Mouse (Mus musculus) C2C12 (cell line): ENCODE results near the gene Klf16.

Source experiments
- CTCF ChIP-seq: IDR thresholded peaks from one replicate; pipeline ENCODE4 v1.5.1; 2011; ENCODE audit not compliant: control insufficient read depth, insufficient read depth, insufficient read length
- MYOG ChIP-seq: IDR thresholded peaks from one replicate; pipeline ENCODE4 v1.6.1; 2011; ENCODE audit not compliant: control insufficient read depth, insufficient read length; ENCODE audit errors: extremely low read depth

GRCm38 (mm10) chr10:80533704-80534103 is 43.4 kb downstream of the Klf16 start:
- TF ChIP-seq MYOG (no peak), CTCF (no peak)
